Mouse (Mus musculus) ES-Bruce4 (cell line): Measurements from ENCODE around the gene Arhgap17.
A peak's percentile ranks its signal among the peaks of the same experiment; 100 is the strongest.

Source experiments
- CTCF ChIP-seq: IDR thresholded peaks from one replicate; pipeline ENCODE4 v1.8.1; 2011; ENCODE audit warnings: low read depth, low read length
- EP300 ChIP-seq: IDR thresholded peaks from 2 replicates; pipeline ENCODE4 v1.6.1; 2011; ENCODE audit warnings: low read depth, low read length; ENCODE audit not compliant: insufficient read depth

DNA sequence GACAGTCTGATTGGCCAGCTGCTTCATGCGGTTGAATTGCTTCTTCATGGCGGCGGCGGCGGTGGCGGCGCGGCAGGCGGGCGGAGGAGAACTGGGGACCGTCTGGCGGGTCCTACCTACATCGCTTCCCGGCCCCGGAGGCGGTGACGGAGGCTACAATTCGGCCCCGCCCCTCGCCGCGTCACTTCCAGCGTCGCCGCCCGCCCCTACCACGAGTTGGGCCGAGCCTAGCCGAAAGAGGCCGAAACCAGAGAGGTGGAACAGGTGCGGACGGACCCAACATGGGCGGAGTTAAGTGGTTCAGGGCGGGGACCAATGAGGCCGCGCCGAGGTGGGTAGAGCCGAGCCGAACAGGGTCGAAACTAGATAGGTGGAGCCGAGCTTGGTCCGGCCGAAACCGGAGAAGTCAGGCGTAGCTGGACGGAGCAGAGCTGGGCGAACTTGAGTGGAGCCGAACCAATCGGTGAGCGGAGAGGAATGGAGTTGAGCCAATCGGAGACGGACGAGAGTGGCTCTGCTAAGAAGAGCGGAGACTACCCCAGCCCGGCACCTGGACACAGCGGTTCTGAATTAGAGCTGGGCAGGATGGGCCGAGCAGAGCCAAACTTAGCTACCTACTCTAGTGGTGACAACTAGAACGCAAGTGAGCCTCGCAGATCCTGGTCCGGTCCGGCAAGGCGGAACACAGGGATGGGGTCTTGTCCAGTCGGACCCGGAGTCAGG is at the start of gene Arhgap17, which contains the start of gene Lcmt1:
- TF ChIP-seq CTCF, result no peak
- TF ChIP-seq EP300, result peak; percentile 70; the same call in 1 of the 2 replicates
